Mouse (Mus musculus) hematopoietic stem cell, adult 5-6 weeks (primary cell): ENCODE measurements around the gene Man1c1. TPM values are rescaled to one million over a fixed set of nuclear protein-coding genes. Genes with fewer than 3 reads are reported as not detected.
A peak's percentile ranks its signal among the peaks of the same experiment; 100 is the strongest.

Experiments used
- ATAC-seq, 2 experiments: fragments of 125-278 bp in 1 of 2; replicated peaks in 1 of 2; 2 replicates each; pipeline ENCODE4 v1.8.0; 2016 to 2017; ENCODE audit warnings: inconsistent platforms in 2 of 2, mild to moderate bottlenecking in 2 of 2, moderate number of reproducible peaks in 2 of 2, low read depth in 1 of 2, moderate TSS enrichment in 1 of 2; ENCODE audit not compliant: low FRiP score in 2 of 2, poor library complexity in 2 of 2, severe bottlenecking in 2 of 2, insufficient read depth in 1 of 2, low TSS enrichment in 1 of 2
- total RNA-seq: library from RNA; stranded (forward); fragments of 172-1452, 232-1000 nt; gene quantifications from 2 replicates; pipeline ENCODE4 v1.2.3, GENCODE M21; 2017

Man1c1 gene
- total RNA-seq, 1 experiment from 2014 or later: 4.4 TPM

GRCm38 (mm10) chr4:134532928-134533327 is 171.2 kb downstream of the Man1c1 start:
- ATAC-seq: no peak

DNA sequence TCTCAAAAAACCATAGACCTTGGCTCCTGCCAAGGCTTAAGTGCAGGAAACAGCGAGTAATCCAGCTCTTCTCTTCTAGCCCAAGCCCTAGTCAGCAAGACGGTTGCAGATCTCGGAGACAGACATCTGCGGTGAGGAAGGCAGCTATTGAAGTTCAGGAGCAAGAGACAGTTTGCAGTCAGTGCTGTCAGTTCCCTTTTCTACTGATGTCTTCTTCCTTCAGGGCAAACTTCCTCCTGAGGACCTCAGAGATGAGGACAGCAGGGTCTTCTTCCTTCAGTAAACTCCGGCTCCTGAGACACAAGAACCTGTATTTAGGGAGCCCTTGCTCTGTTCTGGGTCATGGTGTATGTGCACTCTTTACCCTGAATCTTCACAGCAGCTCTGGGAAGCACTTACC is 177.9 kb downstream of the Man1c1 start:
- ATAC-seq: no peak; a peak in 1 of 4 replicates

- ATAC-seq: no peak
Observed at GRCm38 (mm10) chr4:134525806-134526205, 178.3 kb downstream of the Man1c1 start.

- ATAC-seq: no peak
Observed at GRCm38 (mm10) chr4:134523447-134523846, 180.6 kb downstream of the Man1c1 start.

- ATAC-seq: no peak
Observed at GRCm38 (mm10) chr4:134519281-134519680, 184.8 kb downstream of the Man1c1 start.

GRCm38 (mm10) chr4:134518541-134518940 is 185.5 kb downstream of the Man1c1 start:
- no peak for ATAC-seq

GRCm38 (mm10) chr4:134517719-134518118 is 186.4 kb downstream of the Man1c1 start:
- ATAC-seq: no peak

- no peak for ATAC-seq
Observed at GRCm38 (mm10) chr4:134516981-134517380, 187.1 kb downstream of the Man1c1 start.

DNA sequence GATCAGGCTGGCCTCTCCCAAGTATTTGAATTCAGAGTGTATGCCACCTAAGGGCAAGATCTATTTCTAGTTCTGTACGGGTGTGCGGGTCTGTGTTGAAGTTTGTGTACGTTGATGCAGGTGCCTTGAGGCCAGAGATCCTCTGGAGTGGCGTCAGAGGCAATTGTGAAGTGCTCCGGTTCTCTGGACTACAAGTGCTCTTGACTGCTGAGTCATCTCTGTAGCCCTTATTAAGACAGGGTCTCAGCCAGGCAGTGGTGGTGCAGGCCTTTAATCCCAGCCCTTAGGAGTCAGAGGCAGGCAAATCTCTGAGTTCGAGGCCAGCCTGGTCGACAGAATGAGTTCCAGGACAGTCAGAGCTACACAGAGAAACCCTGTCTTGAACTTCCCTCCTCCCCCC is 188.5 kb downstream of the Man1c1 start:
- ATAC-seq: no peak

DNA sequence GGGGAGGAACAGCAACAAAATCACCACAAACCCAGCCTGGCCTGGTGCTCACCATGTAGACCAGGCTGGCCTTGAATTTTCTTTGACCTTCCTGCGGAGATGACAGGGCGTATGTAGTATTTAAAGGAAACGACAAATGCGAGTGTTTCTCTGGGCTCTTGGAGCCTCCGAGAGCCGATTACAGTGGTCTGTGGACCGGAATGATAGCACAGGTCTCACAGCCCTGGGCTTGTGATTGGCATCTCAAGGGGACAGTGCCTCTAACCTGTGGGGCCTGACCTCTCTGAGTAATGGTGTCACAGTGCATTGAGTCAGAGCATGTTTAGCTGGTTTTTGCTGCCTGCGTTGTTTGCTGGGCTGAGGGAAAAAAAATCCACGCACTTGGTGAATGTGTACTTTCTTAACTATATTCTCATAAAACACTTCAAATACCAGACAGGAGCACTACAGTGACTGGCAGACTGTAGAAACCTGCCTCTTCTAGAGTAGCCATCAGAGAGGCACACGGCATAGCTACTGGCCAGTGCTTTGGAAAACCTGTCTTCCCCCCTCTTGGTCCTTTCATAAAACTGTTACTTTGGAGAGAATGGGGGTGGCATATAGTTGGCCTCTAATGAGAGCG is 189.7 kb downstream of the Man1c1 start:
- no peak for ATAC-seq

GRCm38 (mm10) chr4:134512798-134513197 is 191.3 kb downstream of the Man1c1 start:
- peak; percentile 48 to 64; a peak in 1 of 4 replicates for ATAC-seq

DNA sequence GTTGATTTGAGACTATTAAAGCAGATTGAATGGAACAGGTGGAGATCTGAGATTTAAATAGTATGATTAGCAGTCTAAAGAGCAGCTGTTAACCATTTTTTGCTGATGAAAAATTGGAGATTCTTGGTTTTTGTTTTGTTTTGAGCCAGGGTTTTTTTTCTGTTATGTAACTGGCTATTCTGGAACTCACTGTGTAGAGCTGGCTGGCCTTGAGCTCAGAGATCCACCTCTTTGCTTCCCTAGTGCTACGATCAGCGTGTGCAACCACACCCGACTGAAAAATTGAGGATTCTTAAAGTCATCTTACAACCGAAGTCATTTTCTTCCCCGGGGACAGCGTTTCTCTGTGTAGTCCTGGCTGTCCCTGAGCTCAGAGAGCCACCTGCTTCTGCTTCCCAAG is 192.4 kb downstream of the Man1c1 start:
- no peak for ATAC-seq

Other genes starting within 250 kb of the Man1c1 start
- gene Stmn1, start 236.0 kb downstream of the Man1c1 start, total RNA-seq: 1,445 and 1,820 TPM in 2 replicates
- gene Paqr7, start 207.6 kb downstream of the Man1c1 start, total RNA-seq: 15.6 and 25.2 TPM in 2 replicates
- gene Aunip, start 193.3 kb downstream of the Man1c1 start, total RNA-seq: 15.8 and 34.0 TPM in 2 replicates
- 51.8 and 71.4 TPM in 2 replicates for gene Mtfr1l, start 168.9 kb downstream of the Man1c1 start, total RNA-seq
- gene Selenon, start 152.1 kb downstream of the Man1c1 start, total RNA-seq: 8.2 and 9.2 TPM in 2 replicates
- gene Ldlrap1, start 63.7 kb upstream of the Man1c1 start, total RNA-seq: 11.1 and 20.8 TPM in 2 replicates
- gene Maco1, start 149.1 kb upstream of the Man1c1 start, total RNA-seq: 71.4 and 79.2 TPM in 2 replicates
- gene Rhd, start 160.2 kb upstream of the Man1c1 start, total RNA-seq: 5.5 and 34.6 TPM in 2 replicates
- 226 and 246 TPM in 2 replicates for gene Tmem50a, start 210.7 kb upstream of the Man1c1 start, total RNA-seq
- 121 and 246 TPM in 2 replicates for gene Rsrp1, start 219.3 kb upstream of the Man1c1 start, total RNA-seq
- 251 and 314 TPM in 2 replicates for gene Syf2, start 226.6 kb upstream of the Man1c1 start, total RNA-seq